Mouse (Mus musculus): ENCODE data around the gene Map2. TPM values are rescaled to one million over a fixed set of nuclear protein-coding genes. Genes with fewer than 3 reads are reported as not detected.

Map2 gene
- 3.8 TPM for polyA plus RNA-seq (2017; shearing (Covaris generic))

GRCm38 (mm10) chr1:66175041-66175665 is at the start of gene Map2:
Gene Map2 (plus strand): TSS chr1:66175273.

GRCm38 (mm10) chr1:66467821-66468703 is 293.0 kb downstream of the Map2 start, which contains the start of gene Unc80:
Gene Unc80 (plus strand): TSS chr1:66468367.

Other genes with a start within 250 kb of the Map2 start
- not detected for gene Crygf, start 248.8 kb upstream of the Map2 start, polyA plus RNA-seq (2017; shearing (Covaris generic))